In the genomic region with DNA sequence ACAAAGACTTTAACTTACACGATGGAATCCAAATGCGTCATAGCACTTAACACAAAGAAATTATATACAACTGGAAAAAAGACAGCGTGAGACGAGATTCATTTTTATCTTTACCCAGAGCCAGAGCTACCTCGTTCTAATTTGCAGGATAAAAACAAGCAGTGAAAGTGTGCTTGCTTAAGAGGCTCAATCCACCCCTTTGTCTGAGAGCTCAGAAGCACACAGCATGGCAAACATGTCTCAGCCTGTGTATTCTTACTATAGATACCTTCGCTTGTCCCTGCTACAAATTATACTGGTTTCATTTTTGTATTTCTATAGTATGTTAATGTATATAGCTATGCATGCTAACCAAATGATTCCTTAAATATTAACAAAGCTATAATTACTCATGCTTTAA, we compare ENCODE assay signal across 22 mouse cellular contexts.
"Had no signal": no experiment of that assay in that cellular context is flagged by ENCODE, and none has a peak within 500 bp of the region (broad histone marks: within the 10 kb centered on the region; RNA-seq: fewer than 3 reads in every experiment).

No protein-coding gene starts in this region.

- H3K36me3 ChIP-seq: limb, embryonic 10.5 days; limb, embryonic 13.5 days; liver, embryonic 12.5 days; liver, embryonic 15.5 days; lung, embryonic 15.5 days; midbrain, embryonic 12.5 days; neural tube, embryonic 12.5 days; neural tube, embryonic 15.5 days had no signal

- H3K27me3 ChIP-seq: limb, embryonic 13.5 days; liver, embryonic 12.5 days; liver, embryonic 15.5 days; lung, embryonic 15.5 days; megakaryocyte, embryonic 14.5 days; midbrain, embryonic 12.5 days; neural tube, embryonic 12.5 days; neural tube, embryonic 15.5 days had no signal

- DNase-seq: kidney, adult 18-20 months; kidney, adult 9 months; kidney, postnatal 14 days; kidney, postnatal 4 days; liver; lung, adult 18-20 months; lung, postnatal 10 days; lung, postnatal 36 days; right cerebral cortex, adult 18-20 months; right cerebral cortex, postnatal 14 days; right cerebral cortex, postnatal 4 days; thymus, adult 18-20 months; thymus, postnatal 36 days had no signal

- H3K4me3 ChIP-seq: limb, embryonic 10.5 days; limb, embryonic 13.5 days; liver, embryonic 12.5 days; liver, embryonic 15.5 days; lung, embryonic 15.5 days; megakaryocyte, embryonic 14.5 days; midbrain, embryonic 12.5 days; neural tube, embryonic 12.5 days; neural tube, embryonic 15.5 days had no signal

- ATAC-seq: liver, embryonic 12.5 days had no signal

- H3K9me3 ChIP-seq: limb, embryonic 10.5 days; limb, embryonic 13.5 days; liver, embryonic 12.5 days; liver, embryonic 15.5 days; lung, embryonic 15.5 days; megakaryocyte, embryonic 14.5 days; neural tube, embryonic 12.5 days; neural tube, embryonic 15.5 days had no signal

- H3K9ac ChIP-seq: limb, embryonic 13.5 days; liver, embryonic 12.5 days; liver, embryonic 15.5 days; lung, embryonic 15.5 days; midbrain, embryonic 12.5 days; neural tube, embryonic 12.5 days; neural tube, embryonic 15.5 days had no signal

- H3K27ac ChIP-seq: limb, embryonic 10.5 days; limb, embryonic 13.5 days; liver, embryonic 12.5 days; liver, embryonic 15.5 days; lung, embryonic 15.5 days; midbrain, embryonic 12.5 days; neural tube, embryonic 12.5 days; neural tube, embryonic 15.5 days had no signal

- H3K4me1 ChIP-seq: liver, embryonic 12.5 days; liver, embryonic 15.5 days; neural tube, embryonic 12.5 days; neural tube, embryonic 15.5 days had no signal

- H3K4me2 ChIP-seq: limb, embryonic 13.5 days; liver, embryonic 12.5 days; liver, embryonic 15.5 days; lung, embryonic 15.5 days; midbrain, embryonic 12.5 days; neural tube, embryonic 12.5 days; neural tube, embryonic 15.5 days had no signal
